Mouse (Mus musculus) adrenal gland, postnatal 4 days (tissue): ENCODE measurements around the gene Ercc6l2. TPM values are rescaled to one million over a fixed set of nuclear protein-coding genes. Genes with fewer than 3 reads are reported as not detected.
A peak's percentile ranks its signal among the peaks of the same experiment; 100 is the strongest.
"Not testable (repeated sequence)": the region's sequence is repeated elsewhere in the genome, so short reads cannot be mapped to it uniquely, and the experiment has no call there.

ENCODE experiments used
- DNase-seq, 2 experiments: peaks; one replicate each; pipeline ENCODE4 v3.0.0; 2021 to 2022; ENCODE audit warnings: low spot score in 2 of 2, mixed read lengths in 2 of 2
- total RNA-seq, 2 experiments: library from RNA; stranded (reverse); gene quantifications; 2 replicates each; pipeline ENCODE4 v1.2.3; 2021

Gene Ercc6l2
- total RNA-seq, 2 experiments from 2014 or later = 41.3 to 41.9 TPM

GRCm38 (mm10) chr13:63879105-63879863, 64.2 kb downstream of the Ercc6l2 start:
- no peak for DNase-seq

- no peak for DNase-seq
Observed at GRCm38 (mm10) chr13:63879864-63880141, 64.8 kb downstream of the Ercc6l2 start.

GRCm38 (mm10) chr13:63885532-63885949, 70.5 kb downstream of the Ercc6l2 start:
- no peak for DNase-seq

GRCm38 (mm10) chr13:63886429-63887052, 71.5 kb downstream of the Ercc6l2 start:
- no peak for DNase-seq

- peak in 1 of 2 experiments; percentile 10 for DNase-seq
Observed at GRCm38 (mm10) chr13:63900679-63901302, 85.8 kb downstream of the Ercc6l2 start.

- peak in 1 of 2 experiments; percentile 14 for DNase-seq
Observed at GRCm38 (mm10) chr13:63901303-63901713, 86.3 kb downstream of the Ercc6l2 start.

GRCm38 (mm10) chr13:63901714-63902597, 86.9 kb downstream of the Ercc6l2 start:
- DNase-seq = peak in 1 of 2 experiments; percentile 9

GRCm38 (mm10) chr13:63906516-63906915, 91.5 kb downstream of the Ercc6l2 start:
- no peak for DNase-seq

GRCm38 (mm10) chr13:63907437-63907836, 92.4 kb downstream of the Ercc6l2 start:
- DNase-seq = no peak

- DNase-seq = no peak
Observed at GRCm38 (mm10) chr13:63910141-63910804, 95.2 kb downstream of the Ercc6l2 start.

DNA sequence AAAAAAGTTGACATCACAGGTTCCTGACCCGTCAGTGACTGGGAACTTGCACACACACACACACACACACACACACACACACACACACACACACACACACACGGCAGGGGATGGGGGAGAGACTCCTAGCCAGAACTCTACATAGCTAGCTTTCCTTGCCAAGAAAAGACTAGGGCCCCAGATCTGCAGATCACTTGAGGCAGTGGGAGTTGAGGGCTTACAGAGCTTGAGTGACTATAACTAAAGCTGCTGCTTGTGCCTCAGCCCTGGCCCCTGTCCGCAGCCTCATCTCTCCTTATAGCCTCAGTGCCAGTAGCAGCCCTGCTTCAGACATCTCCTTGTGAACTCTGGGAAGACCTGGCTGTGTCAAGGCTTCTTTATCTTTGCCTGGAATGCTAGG, 96.6 kb downstream of the Ercc6l2 start:
- DNase-seq = no peak

DNA sequence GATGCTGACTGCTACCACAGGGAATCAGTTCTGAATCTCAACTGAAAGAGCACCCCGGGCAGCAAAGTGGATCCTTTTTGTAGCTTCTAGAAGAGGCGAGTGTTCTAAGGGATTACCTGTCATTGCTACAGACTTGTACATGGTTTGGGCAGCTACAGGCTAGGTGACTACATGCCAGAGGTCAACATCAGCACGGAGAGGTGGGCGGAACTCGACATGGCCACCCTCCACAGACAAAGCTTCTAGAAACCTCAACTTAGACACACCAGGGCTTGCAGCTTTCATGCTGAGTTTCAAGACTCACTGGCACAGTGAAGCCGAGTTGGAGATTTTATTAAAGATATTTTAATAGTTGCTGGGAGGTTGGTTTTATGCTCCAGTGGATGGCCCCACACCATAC, 98.1 kb downstream of the Ercc6l2 start:
- DNase-seq = no peak

DNA sequence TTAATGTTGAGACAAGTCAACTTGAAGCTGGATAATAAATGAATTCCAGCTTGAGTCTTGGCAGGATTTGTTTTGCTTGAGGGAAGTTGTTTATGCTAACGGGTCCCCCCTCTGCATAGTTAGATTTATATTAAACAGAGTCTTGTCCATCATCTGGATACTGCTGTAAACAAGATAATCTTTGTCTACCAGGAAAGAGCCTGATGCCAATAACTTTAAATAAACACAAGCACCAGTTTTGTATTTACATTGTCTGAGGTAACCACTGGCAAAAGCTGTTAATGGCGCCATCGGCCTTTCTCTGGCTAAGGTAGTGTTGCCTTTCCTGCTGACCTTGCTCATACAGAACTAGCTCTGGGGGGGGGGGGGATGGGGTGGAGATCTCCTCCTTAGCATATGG, 100.1 kb downstream of the Ercc6l2 start:
- DNase-seq = no peak

DNA sequence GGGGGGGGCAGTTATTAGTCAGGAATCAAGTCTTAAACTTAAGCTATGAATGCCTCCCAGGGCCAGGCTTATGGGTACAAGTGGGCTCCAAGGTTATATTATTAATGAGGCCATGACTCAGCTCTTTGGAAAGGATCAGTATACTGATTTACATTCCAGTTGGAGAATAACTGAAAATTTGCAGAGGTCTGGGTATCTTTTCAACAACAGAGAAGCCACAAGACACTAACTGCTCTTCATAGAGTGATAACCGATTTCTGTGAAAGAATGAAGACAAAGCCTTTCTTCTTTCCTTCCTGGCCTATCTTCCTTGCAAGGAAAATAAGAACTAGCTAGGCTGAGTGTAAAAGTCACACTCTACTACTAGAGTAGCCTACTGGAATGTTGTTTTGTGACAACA, 100.6 kb downstream of the Ercc6l2 start:
- no peak for DNase-seq

- DNase-seq = no peak
Observed at GRCm38 (mm10) chr13:63916568-63916967, 101.5 kb downstream of the Ercc6l2 start.

DNA sequence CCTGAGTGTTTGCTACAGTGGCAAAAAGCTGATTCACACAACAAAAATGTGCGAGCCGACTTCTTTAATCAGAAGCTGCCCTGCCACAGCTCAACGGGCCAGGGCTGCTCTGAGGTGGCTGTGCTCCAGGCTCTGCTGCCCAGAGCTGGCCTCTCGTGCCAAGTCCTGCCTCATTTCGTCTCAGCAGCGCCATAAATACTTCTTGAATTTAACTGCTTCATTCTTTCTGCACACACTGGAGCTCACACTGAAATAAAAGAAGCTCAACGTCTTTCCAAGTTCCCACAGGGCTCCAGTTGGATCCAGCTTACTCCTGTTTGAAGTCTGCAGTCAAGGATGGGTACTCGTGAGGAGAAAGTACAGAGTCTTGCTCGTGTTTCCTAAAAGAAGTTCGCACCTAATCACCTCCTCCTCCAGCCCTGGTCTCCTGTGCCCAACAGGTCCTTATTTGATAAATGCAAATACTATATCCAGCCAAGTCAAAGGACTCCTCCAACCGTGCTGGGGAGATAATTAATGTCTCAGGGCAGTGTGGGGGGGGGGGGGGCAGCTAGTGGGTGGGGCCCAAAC, 102.2 kb downstream of the Ercc6l2 start:
- DNase-seq = no peak

GRCm38 (mm10) chr13:63917776-63918621, 103.0 kb downstream of the Ercc6l2 start:
- no peak for DNase-seq

GRCm38 (mm10) chr13:63918733-63919422, 103.8 kb downstream of the Ercc6l2 start:
- no peak for DNase-seq

DNA sequence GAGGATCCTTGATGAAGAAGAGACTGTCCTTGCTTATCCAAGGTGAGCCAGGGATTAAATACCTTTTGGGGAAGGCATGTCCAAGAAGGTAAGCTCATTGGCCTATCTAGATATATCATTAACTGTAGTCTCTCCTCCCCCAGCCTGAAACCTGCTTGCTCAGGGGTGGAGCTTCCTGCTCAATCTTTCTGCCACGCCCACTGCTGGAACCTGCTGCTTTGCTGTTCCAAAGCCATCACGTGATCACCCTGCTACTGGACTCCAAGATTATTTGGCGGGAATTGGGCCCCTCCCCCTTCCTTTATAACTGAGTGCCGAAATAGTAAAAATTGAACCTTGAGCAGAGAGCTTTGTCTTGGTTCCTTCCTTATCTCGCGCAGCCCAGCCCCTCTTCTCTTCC, 109.0 kb downstream of the Ercc6l2 start:
- DNase-seq = not testable (repeated sequence)
